Mouse (Mus musculus): Measurements from ENCODE around the gene Ntpcr.

DNA sequence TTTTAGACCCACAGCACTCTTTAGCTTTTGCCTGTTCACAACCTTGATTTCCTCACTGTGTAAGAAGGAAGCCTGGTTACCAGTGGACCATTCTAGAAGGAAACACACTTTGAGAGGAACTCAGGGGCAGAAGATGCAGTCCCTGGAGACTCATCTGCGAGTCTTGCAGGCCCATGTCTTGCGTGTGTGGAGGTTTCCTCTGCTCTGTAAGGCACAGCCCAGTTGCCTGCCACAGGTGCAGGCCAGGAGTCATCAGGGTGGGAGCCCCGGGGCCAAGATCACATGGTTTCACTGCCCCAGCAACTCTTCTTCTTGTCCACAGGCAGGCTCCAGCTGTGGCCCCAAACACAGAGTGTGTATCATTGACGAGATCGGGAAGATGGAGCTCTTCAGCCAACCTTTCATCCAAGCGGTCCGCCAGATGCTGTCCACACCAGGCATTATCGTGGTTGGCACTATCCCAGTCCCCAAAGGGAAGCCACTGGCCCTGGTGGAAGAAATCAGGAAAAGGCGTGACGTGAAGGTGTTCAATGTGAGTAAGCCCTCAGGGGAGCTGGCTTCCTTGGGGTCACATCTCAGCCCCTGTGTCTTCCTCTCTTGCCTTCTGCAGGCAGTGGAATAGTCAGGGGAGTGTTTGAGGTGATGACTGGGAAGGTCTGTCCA lies 15.3 kb downstream of the Ntpcr start:
- no peak for TF ChIP-seq POLR2A (IDR thresholded peaks at IDR 0.05; ENCODE audit: insufficient read depth, low read length)
- no peak for TF ChIP-seq CTCF (IDR thresholded peaks at IDR 0.05; ENCODE audit: low read depth, low read length)
- no peak for TF ChIP-seq EP300 (IDR thresholded peaks at IDR 0.05; ENCODE audit: insufficient read depth, low read depth, low read length)
